Mouse (Mus musculus): ENCODE measurements around the gene Cd72. TPM values are rescaled to one million over a fixed set of nuclear protein-coding genes. Genes with fewer than 3 reads are reported as not detected.

Cd72 gene
- polyA plus RNA-seq, 1 experiment from 2014 or later: 3.9 TPM

DNA sequence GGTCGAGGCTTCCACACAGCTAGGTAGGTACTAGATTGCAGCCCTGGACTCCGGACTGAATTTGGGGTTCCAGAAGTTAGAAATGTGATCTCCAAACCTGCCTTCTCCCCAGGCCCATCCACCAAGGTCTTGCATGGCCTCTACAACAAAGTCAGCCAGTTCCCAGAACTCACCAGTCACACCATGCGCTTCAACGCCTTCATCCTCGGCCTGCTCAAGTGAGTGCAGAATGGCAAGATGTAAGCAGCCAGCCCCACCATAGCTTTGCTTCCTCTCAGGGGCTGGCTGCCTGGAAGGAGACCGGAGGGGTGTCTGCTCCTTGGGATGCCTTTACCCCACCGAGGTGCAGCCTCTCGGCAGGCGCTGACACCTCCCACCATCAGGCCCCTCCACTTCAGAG is 30.4 kb downstream of the Cd72 start:
- H3K9me3 ChIP-seq (replicated peaks): no peaks in the 10 kb centered on the region
- WGBS: 91% methylated on average over 9 of the region's 9 CpGs
- peaks cover 25% of the 10 kb centered on the region for H3K4me1 ChIP-seq
- H3K27ac ChIP-seq: no peak overlapping the region
- H3K4me2 ChIP-seq: no peak overlapping the region
- no peak overlapping the region for H3K9ac ChIP-seq
- no peak overlapping the region for H3K4me3 ChIP-seq
- peaks cover 54% of the 10 kb centered on the region for H3K27me3 ChIP-seq
- ATAC-seq: no peak
- peaks cover 65% of the 10 kb centered on the region for H3K36me3 ChIP-seq (ENCODE audit: poor library complexity, severe bottlenecking)

DNA sequence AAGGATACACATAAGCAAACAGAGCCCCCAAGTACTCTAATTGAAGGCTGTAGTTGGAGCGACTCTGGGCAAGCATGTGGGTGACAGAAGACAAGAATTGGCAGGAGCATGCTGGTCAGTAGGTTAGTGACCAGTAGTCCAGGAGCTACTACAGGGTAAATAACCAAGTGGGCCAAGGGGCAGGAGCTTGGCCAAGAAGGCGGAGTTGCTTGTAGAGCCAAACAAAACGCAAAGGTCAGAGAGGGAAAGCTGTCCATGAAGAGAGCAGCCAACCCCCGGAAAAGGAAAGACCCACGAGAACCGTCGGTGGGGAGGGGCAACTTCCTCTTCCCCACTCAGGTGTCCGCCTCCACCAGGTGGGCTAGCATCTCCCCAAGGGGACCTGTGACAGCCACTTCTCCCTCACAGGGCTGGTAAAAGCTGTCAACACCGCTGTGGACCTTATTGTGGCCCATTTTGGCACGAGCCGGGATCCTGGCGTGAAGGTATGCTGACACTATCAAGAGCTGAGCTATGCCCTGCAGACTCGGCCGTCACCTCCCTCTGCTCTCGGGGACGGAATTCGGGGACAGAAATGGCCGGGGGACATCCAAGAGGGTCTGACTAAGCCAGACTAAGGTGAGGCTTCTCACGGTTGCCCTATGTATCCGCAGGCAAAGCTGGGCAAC is 31.0 kb downstream of the Cd72 start:
- peaks cover 69% of the 10 kb centered on the region for H3K36me3 ChIP-seq (ENCODE audit: poor library complexity, severe bottlenecking)
- H3K27me3 ChIP-seq: peaks cover 50% of the 10 kb centered on the region
- no peak overlapping the region for H3K9ac ChIP-seq
- ATAC-seq: no peak
- no peak overlapping the region for H3K4me3 ChIP-seq
- H3K27ac ChIP-seq: no peak overlapping the region
- WGBS: 89% methylated on average over 20 of the region's 20 CpGs
- H3K4me2 ChIP-seq: no peak overlapping the region
- H3K9me3 ChIP-seq (replicated peaks): no peaks in the 10 kb centered on the region
- H3K4me1 ChIP-seq: peaks cover 18% of the 10 kb centered on the region

DNA sequence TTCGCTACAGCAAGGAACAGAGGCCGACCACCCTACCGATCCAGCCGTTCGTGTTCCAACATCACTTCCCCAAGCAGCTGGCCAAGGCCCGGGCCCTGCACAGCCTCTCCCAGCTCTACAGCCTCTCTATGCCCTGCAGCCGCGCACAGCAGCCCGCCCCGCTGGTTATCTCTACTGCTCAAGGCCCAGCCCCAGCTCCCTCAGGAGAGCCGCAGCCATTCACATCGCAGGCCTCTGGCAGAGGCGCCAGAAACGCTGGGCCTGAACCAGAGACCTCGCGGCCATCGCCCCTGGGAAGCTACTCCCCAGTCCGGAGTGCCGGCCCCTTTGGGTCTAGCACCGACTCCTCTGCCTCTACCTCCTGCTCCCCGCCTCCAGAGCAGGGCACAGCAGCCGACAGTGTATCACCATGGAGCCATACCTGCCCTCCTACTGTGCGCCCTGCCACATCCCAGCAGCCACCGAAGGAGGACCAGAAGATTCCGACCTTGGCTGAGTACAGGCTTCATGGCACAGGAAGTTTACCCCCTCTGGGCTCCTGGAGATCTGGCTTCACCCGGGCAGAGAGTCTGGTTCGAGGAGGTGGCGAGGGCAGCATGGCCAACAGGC is 32.7 kb downstream of the Cd72 start:
- Histone ChIP-seq H3K9me3 (replicated peaks) (no peaks in the 10 kb centered on the region), H3K9ac (no peak overlapping the region), H3K27me3 (peaks cover 33% of the 10 kb centered on the region), H3K4me3 (no peak overlapping the region), H3K27ac (no peak overlapping the region), H3K4me2 (no peak overlapping the region), H3K4me1 (peaks cover 8% of the 10 kb centered on the region), H3K36me3 (ENCODE audit: poor library complexity, severe bottlenecking) (peaks cover 75% of the 10 kb centered on the region)
- ATAC-seq: no peak
- WGBS: 77% methylated on average over 28 of the region's 28 CpGs

DNA sequence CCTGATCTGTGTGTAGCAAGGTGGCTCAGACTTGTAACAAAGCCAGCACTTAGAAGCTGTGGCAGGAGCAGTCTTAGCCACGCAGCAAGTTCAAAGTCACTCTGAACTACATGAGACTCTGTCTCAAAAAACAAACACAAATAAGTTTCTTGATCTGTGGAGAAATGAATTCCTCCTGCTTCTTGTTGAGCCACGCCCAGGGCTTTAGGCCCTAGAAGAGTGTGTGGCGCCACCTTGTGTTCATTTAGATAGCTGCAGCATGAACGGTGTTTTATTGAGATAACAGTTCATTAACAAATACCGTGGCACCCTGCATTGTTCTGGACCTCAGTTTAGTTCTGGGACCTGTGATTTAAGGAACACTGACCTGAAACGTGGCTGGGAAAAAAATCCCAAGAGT is 34.1 kb downstream of the Cd72 start:
- no peak overlapping the region for H3K9ac ChIP-seq
- no peak overlapping the region for H3K27ac ChIP-seq
- peaks cover 19% of the 10 kb centered on the region for H3K27me3 ChIP-seq
- no peaks in the 10 kb centered on the region for H3K9me3 ChIP-seq (replicated peaks)
- H3K4me3 ChIP-seq: no peak overlapping the region
- 7% methylated on average over 6 of the region's 6 CpGs for WGBS
- no peaks in the 10 kb centered on the region for H3K4me1 ChIP-seq
- ATAC-seq: peak; percentile 31
- peaks cover 75% of the 10 kb centered on the region for H3K36me3 ChIP-seq (ENCODE audit: poor library complexity, severe bottlenecking)
- H3K4me2 ChIP-seq: no peak overlapping the region

DNA sequence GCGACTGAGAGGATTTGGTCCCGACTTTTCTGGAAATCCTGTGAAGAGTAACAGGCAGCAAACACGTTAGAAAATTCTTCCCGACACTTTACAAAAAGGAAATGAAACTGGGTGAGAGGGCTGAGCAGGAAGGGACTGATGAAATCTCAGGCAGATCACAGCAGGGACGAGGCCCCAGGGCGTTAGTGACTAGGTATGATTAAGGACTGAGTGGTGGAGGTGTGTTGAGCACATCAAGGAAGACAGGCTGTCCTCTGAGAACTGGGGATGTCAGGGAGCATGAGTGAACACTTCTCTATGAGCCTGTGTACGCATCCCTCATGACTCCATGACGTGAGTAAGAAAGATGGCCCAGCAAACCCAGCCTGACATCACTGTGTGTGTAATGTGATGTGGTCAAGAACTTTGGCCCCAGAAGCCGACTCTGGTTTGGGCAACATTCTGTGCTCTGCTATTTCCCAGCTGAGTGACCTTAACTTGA is 34.6 kb downstream of the Cd72 start:
- Histone ChIP-seq H3K27ac (no peak overlapping the region), H3K36me3 (ENCODE audit: poor library complexity, severe bottlenecking) (peaks cover 75% of the 10 kb centered on the region), H3K27me3 (peaks cover 15% of the 10 kb centered on the region), H3K4me3 (no peak overlapping the region), H3K4me1 (no peaks in the 10 kb centered on the region), H3K9me3 (replicated peaks) (no peaks in the 10 kb centered on the region), H3K4me2 (no peak overlapping the region), H3K9ac (no peak overlapping the region)
- WGBS: 77% methylated on average over 9 of the region's 9 CpGs
- no peak for ATAC-seq

DNA sequence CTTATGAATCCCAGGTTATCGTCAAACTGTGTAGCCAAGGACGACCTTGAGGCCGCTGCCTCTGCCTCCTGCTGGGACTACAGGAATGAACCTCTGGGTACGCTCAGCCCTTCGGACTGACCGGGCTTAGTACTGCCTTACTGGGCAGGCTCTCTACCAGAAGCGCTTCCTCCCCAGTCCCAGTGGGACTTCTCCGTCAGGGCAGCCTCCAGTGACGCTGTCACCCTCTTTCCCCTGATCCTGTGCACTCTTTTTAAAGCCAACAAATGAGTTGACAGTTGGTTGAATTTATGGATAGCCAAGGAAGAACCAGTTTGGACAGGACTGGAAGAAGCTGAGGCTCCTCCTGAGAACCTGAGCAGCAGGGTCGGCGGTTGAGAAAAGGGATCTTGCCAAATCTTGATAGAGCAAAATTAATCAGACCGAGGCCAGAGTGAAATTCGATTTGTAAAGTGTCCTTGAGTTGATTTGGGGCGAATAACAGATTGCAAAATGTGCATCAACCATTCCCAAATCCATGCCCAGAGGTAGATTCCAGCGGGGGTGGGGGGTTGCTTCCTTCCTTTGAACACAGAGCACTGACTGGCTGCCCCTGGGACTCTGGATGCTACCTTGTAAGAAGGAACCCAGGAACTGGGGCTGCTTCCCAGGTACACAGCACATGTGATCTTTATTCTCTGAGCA is 35.3 kb downstream of the Cd72 start:
- no peak overlapping the region for H3K27ac ChIP-seq
- peaks cover 7% of the 10 kb centered on the region for H3K27me3 ChIP-seq
- 62% methylated on average over 15 of the region's 15 CpGs for WGBS
- H3K4me1 ChIP-seq: no peaks in the 10 kb centered on the region
- ATAC-seq: no peak
- no peak overlapping the region for H3K4me3 ChIP-seq
- H3K9me3 ChIP-seq (replicated peaks): no peaks in the 10 kb centered on the region
- H3K36me3 ChIP-seq (ENCODE audit: poor library complexity, severe bottlenecking): peaks cover 75% of the 10 kb centered on the region
- no peak overlapping the region for H3K9ac ChIP-seq
- H3K4me2 ChIP-seq: no peak overlapping the region

DNA sequence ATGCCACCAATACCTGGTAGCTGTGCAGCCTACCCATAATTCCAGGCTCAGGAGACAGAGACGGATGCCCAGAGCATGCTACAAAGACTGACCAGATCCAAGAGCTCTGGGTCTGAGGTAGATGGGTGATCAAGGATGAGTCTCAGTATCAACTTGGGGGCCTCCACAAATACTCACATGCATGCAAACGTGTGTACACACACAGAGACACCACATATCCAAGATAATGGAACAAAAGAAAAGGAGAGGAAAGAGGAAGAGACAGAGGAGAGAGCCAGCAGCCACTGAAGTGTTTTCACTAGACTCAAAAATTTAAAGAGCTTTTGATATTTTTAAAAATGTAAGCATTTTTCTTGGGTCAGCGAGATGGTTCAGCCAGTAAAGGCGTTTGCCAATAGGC is 36.0 kb downstream of the Cd72 start:
- ATAC-seq: no peak
- Histone ChIP-seq H3K36me3 (ENCODE audit: poor library complexity, severe bottlenecking) (peaks cover 70% of the 10 kb centered on the region), H3K9me3 (replicated peaks) (no peaks in the 10 kb centered on the region), H3K4me3 (no peak overlapping the region), H3K4me1 (no peaks in the 10 kb centered on the region; the same call in 1 of the 2 replicates), H3K27ac (no peak overlapping the region), H3K27me3 (peaks cover under 1% of the 10 kb centered on the region; the same call in 1 of the 2 replicates), H3K9ac (no peak overlapping the region), H3K4me2 (no peak overlapping the region)
- WGBS: 76% methylated on average over 4 of the region's 4 CpGs

DNA sequence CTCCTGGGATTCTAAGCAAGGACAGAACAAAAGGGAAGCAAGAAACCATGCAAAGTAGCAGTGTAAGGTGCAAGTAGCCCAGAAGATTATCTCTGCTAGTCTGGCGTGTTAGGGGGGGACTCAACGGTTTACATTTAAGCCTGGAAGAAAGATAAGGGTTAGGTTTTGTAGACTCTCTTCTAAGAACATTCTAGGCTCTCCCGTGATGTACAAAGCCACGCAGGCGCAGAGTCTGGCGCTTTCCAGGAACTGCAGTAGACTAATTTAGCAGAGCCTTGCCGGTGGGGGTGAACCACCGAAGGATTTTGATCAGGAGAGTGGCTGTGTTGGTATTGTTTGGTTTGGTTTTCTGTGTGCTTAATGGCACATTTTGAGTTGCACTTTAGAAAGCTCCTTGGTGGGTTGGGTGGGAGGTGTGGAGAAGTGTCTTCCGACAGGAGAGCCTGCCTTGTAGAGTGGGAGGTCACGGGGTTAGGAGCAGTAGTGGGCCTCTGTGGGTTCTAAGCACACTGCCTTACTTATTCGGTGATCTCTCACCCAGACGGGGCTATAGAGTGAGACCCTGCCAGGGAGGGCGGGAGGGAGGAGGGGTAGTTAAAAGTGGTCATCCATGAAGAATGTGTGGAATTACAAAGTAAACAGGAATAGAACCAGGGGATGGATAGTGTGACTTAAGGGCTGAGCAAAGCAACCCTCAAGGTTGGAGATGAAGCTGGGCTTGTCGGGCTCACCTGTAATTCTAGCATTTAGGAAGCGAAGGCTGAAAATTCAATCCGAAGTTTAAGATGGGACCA is 37.0 kb downstream of the Cd72 start:
- Histone ChIP-seq H3K27ac (no peak overlapping the region), H3K4me2 (no peak overlapping the region), H3K4me3 (no peak overlapping the region), H3K27me3 (no peaks in the 10 kb centered on the region), H3K9ac (no peak overlapping the region), H3K4me1 (no peaks in the 10 kb centered on the region; the same call in 1 of the 2 replicates), H3K9me3 (replicated peaks) (no peaks in the 10 kb centered on the region), H3K36me3 (ENCODE audit: poor library complexity, severe bottlenecking) (peaks cover 60% of the 10 kb centered on the region)
- ATAC-seq: no peak
- WGBS: 87% methylated on average over 16 of the region's 16 CpGs

DNA sequence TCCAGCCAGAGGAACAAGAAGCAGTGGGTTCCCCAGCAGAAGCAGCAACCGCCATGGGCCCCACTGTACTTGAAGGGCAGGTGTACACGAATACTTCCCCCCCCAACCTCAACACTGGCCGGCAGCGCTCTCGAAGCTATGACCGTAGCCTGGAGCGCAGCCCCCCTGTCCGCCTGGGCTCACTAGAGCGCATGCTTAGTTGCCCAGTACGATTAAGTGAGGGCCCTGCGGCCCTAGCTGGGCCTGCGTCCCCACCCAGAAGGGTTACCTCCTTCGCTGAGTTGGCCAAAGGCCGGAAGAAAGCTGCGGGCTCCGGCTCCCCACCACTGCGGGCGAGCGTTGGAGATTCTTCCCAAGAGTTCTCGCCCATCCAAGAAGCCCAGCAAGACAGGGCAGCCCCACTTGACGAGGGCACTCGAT is 38.3 kb downstream of the Cd72 start:
- Histone ChIP-seq H3K9ac (no peak overlapping the region), H3K27ac (no peak overlapping the region), H3K27me3 (no peaks in the 10 kb centered on the region), H3K36me3 (ENCODE audit: poor library complexity, severe bottlenecking) (peaks cover 46% of the 10 kb centered on the region), H3K4me1 (peaks cover 5% of the 10 kb centered on the region), H3K4me2 (no peak overlapping the region), H3K4me3 (no peak overlapping the region), H3K9me3 (replicated peaks) (no peaks in the 10 kb centered on the region)
- no peak for ATAC-seq
- 96% methylated on average over 22 of the region's 22 CpGs for WGBS

DNA sequence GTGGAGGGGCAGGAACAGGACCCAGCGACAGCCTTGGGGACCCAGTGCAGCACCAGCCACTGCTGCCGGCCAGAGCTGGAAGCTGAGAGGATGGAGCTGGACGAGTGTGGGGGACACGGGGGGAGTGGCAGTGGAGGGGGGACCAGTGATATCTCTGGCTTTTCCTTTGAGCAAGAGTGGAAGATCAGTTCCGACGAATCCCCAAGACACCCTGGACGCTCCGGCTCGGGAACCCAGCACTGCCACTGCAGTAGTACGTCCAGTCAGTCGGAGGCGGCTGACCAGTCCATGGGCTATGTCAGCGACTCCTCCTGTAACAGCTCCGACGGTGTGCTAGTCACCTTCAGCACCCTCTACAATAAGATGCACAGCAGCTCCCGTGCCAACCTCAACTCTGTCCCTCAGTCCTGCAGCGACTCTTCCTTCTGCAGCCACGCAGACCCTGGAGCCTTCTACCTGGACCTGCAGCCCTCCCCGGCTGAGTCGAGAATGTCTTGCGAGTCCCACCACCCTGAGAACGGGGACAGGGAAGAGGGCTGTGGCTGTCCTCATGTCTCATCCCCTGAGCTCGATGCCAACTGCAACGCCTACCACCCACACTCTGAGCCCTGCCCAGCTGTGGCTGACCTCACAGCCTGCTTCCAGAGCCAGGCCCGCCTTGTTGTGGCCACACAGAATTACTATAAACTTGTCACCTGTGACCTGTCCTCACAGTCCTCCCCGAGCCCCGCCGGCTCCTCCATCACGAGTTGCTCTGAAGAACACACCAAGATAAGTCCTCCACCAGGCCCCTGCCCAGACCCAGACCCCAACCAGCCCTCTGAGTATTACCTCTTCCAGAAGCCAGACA is 39.0 kb downstream of the Cd72 start:
- H3K4me2 ChIP-seq: no peak overlapping the region
- no peak overlapping the region for H3K27ac ChIP-seq
- no peaks in the 10 kb centered on the region for H3K9me3 ChIP-seq (replicated peaks)
- ATAC-seq: no peak
- H3K36me3 ChIP-seq (ENCODE audit: poor library complexity, severe bottlenecking): peaks cover 46% of the 10 kb centered on the region
- no peaks in the 10 kb centered on the region for H3K27me3 ChIP-seq
- H3K4me1 ChIP-seq: peaks cover 5% of the 10 kb centered on the region
- no peak overlapping the region for H3K4me3 ChIP-seq
- WGBS: 92% methylated on average over 29 of the region's 29 CpGs
- H3K9ac ChIP-seq: no peak overlapping the region

DNA sequence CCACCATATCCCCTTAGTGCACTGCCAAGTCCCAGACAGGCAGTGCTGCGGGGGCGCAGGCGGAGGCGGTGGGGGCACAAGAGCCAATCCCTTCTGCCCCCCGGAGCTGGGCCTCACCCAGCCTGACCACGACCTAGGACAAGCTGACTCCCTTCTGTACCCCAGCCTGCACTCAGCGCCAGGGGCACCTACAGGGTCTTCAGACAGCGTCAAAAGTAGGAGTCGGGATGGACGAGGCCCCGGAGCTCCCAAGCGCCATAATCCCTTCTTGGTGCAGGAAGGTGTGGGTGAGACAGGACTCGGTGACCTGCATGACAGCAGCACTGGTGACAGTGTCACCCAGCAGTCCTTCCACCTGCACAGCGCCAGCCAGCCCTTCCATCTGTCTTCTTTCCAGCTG is 39.7 kb downstream of the Cd72 start:
- no peak overlapping the region for H3K4me2 ChIP-seq
- peaks cover 5% of the 10 kb centered on the region for H3K4me1 ChIP-seq
- no peaks in the 10 kb centered on the region for H3K9me3 ChIP-seq (replicated peaks)
- no peak overlapping the region for H3K9ac ChIP-seq
- WGBS: 89% methylated on average over 14 of the region's 14 CpGs
- 0 out of 2 replicates have a peak, but pooled peaks have one; percentile 30 for ATAC-seq
- no peaks in the 10 kb centered on the region for H3K27me3 ChIP-seq
- H3K27ac ChIP-seq: no peak overlapping the region
- peaks cover 46% of the 10 kb centered on the region for H3K36me3 ChIP-seq (ENCODE audit: poor library complexity, severe bottlenecking)
- no peak overlapping the region for H3K4me3 ChIP-seq

Data from forebrain, embryonic 13.5 days (tissue).